Mouse (Mus musculus) liver, postnatal 0 days (tissue): Measurements from ENCODE around the gene Prom2. TPM values are rescaled to one million over a fixed set of nuclear protein-coding genes. Genes with fewer than 3 reads are reported as not detected.

Experiments used
- ATAC-seq: fragments of 200-750 bp; cut with Nextera tagmentation; 2 replicates; pipeline ENCODE4 v1.8.0; 2017; ENCODE audit warnings: mild to moderate bottlenecking, moderate library complexity
- DNase-seq: peaks from one replicate; pipeline ENCODE4 v3.0.0-alpha.2; 2016
- H3K27ac ChIP-seq: fragments of 300-500 bp; sonication (generic); 2 replicates; pipeline ENCODE4 v1.5.1; 2014; ENCODE audit warnings: antibody characterized with exemption, moderate library complexity, mild to moderate bottlenecking, low read depth
- H3K27me3 ChIP-seq: fragments of 300-500 bp; sonication (generic); 2 replicates; pipeline ENCODE4 v1.6.1; 2014; ENCODE audit warnings: low read length, control low read depth, mixed read lengths; ENCODE audit not compliant: insufficient read depth
- H3K36me3 ChIP-seq: fragments of 300-500 bp; sonication (generic); replicated peaks from 2 replicates; pipeline ENCODE4 v1.6.1; 2014; ENCODE audit warnings: mild to moderate bottlenecking, control low read depth, low read length, moderate library complexity, mixed read lengths; ENCODE audit not compliant: insufficient read depth
- H3K4me1 ChIP-seq: fragments of 300-500 bp; sonication (generic); 2 replicates; pipeline ENCODE4 v1.6.1; 2014; ENCODE audit warnings: antibody characterized with exemption, mild to moderate bottlenecking, control low read depth; ENCODE audit not compliant: insufficient read depth
- H3K4me2 ChIP-seq: fragments of 300-500 bp; sonication (generic); 2 replicates; pipeline ENCODE4 v1.6.1; 2014; ENCODE audit warnings: low read depth, mild to moderate bottlenecking, low read length, moderate library complexity, mixed read lengths
- H3K4me3 ChIP-seq: fragments of 300-500 bp; sonication (generic); 2 replicates; pipeline ENCODE4 v1.5.1; 2014; ENCODE audit warnings: low read depth, low read length
- H3K9ac ChIP-seq: fragments of 300-500 bp; sonication (generic); replicated peaks from 2 replicates; pipeline ENCODE4 v1.6.1; 2014; ENCODE audit warnings: mild to moderate bottlenecking, moderate library complexity
- H3K9me3 ChIP-seq: fragments of 300-500 bp; sonication (generic); 2 replicates; pipeline ENCODE4 v1.6.1; 2016; ENCODE audit warnings: mild to moderate bottlenecking, control low read depth, low read length, mixed read lengths
- CTCF ChIP-seq: sonication (generic); IDR thresholded peaks from 2 replicates; pipeline ENCODE4 v1.5.1; 2016; ENCODE audit warnings: antibody characterized with exemption, low read depth
- EP300 ChIP-seq: IDR thresholded peaks from 2 replicates; pipeline ENCODE4 v1.6.1; 2016; ENCODE audit warnings: antibody characterized with exemption, low read depth, mild to moderate bottlenecking
- WGBS: fragments of 180-500 bp; shearing (Covaris S2); extraction: QIAGEN DNeasy Blood & Tissue Kit; methylation state at CpG from one replicate; pipeline ENCODE4 v1.1.7; 2014; ENCODE audit not compliant: insufficient replicate concordance; 5-methylcytosine and 5-hydroxymethylcytosine counted together
- polyA plus RNA-seq: library from polyadenylated mRNA; unstranded; fragments of >200 nt; fragmentation: Nextera tagmentation; extraction: Ambion mirVana; gene quantifications from 2 replicates; pipeline ENCODE4 v1.2.1, GENCODE M21; 2015

Gene Prom2
- polyA plus RNA-seq, 1 experiment from 2014 or later: not detected

DNA sequence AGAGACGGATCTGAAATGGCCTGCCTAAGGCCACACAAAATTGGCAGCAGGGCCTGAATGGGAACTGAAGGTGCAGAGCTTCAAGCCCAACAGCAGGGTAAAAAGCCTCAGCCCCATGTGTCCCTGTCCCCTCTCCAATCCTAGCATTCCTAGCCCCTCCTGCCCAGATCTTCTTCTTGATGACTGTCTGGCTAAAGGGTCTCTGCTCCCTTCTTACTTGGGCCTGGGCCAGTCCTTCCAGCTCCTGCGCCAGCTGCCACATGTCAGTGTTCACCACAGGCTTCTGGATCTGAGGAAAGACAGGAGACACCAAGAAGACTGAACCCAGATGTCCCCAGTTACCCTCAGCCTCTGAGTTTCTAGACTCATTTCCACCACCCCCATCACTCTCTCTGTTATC is 9.7 kb downstream of the Prom2 start:
- Histone ChIP-seq H3K9ac (no peak overlapping the region), H3K4me2 (no peak overlapping the region), H3K27me3 (no peaks in the 10 kb centered on the region), H3K4me3 (no peak overlapping the region), H3K9me3 (no peaks in the 10 kb centered on the region), H3K4me1 (no peaks in the 10 kb centered on the region), H3K36me3 (no peaks in the 10 kb centered on the region), H3K27ac (no peak overlapping the region)
- WGBS: 80% methylated on average over 2 of the region's 2 CpGs
- TF ChIP-seq CTCF (no peak), EP300 (no peak)
- ATAC-seq: no peak
- DNase-seq: no peak

- Histone ChIP-seq H3K27me3 (no peaks in the 10 kb centered on the region), H3K9me3 (no peaks in the 10 kb centered on the region), H3K4me1 (no peaks in the 10 kb centered on the region), H3K4me2 (no peak overlapping the region), H3K27ac (no peak overlapping the region), H3K9ac (no peak overlapping the region), H3K4me3 (no peak overlapping the region), H3K36me3 (no peaks in the 10 kb centered on the region)
- no peak for DNase-seq
- ATAC-seq: no peak
- TF ChIP-seq CTCF (no peak), EP300 (no peak)
- 53% methylated on average over 3 of the region's 3 CpGs for WGBS
Observed at GRCm38 (mm10) chr2:127530418-127530817, 10.8 kb downstream of the Prom2 start.

DNA sequence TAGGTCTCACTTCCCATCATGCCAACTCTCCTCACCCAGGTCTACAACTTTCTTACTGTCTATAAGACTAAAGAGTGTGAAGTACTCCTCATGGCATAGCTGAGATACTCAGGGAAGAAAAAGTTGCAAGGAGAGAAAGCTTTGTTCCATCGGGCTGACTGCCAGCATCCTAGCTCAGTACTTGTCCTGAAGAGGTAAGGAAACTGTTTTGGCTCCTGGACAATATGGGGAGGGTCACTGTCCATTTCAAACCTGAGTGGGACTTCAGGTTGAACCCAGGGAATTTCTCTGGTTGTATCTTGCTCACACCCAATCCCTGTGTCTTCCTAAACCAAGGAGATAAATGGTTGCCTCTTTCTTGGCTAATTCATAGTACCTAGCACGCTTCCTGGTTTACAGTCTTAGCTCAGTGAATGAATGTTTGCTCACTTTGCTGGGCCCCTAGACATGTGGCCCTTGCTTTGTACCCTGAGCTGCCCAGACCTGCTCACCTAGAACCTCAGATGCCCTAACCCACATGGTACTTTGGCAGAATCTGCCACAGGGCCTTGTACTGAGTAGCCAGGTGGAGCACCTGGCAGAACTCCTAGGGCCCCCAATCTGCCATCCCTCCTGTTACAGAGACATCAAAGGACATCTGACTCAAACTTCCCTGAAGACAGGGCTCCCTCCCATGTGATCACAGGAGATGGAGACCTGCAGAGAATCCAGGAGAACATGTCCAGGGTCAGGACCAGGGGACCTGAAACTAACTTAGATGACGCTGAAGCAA is 16.1 kb downstream of the Prom2 start:
- DNase-seq: no peak
- ATAC-seq: no peak
- Histone ChIP-seq H3K36me3 (no peaks in the 10 kb centered on the region), H3K4me3 (no peak overlapping the region), H3K27ac (no peak overlapping the region), H3K9ac (no peak overlapping the region), H3K4me2 (no peak overlapping the region), H3K27me3 (0 out of 2 replicates have a peak, but pooled peaks cover 3% of the 10 kb centered on the region), H3K9me3 (no peaks in the 10 kb centered on the region), H3K4me1 (peaks cover 12% of the 10 kb centered on the region)
- 65% methylated on average over 3 of the region's 3 CpGs for WGBS
- TF ChIP-seq CTCF: no peak
- no peak for TF ChIP-seq EP300

DNA sequence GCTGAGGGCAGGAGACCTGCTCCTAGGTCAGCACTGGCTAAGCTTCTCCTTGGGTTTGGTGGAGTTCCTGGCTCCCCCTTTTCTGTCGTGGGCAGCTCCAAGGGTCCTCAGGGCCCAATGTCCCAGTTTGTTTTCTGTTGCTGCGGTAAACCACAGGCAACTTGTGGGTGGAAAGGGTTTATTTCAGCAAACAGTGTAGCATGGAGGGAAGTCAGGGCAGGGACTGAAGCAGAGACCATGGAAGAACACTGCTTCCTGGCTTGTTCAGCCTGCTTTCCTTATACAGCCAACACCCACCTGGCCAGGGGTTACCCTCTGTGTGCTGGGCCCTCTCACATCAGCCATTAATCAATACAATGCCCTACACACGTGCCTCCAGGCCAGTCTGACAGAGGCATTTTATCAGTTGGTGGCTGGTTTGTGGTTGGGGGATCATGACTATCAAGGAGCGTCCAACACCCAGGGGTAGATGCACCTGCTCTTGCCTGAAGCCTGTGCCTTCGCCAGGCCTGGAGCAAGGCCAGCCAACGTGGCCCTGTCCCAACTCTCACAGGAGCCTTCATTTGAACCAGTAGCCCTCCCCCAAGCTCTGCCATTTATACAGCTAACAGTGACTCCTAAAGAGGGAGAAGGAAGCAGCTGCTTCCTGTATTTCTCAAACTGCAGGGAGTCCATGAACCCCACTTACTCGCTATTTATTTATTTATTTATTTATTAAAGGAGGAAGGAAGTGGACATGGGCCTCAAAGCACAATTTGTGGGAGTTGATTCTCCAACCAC is 17.1 kb downstream of the Prom2 start:
- no peak for DNase-seq
- Histone ChIP-seq H3K27me3 (0 out of 2 replicates have a peak, but pooled peaks cover 3% of the 10 kb centered on the region), H3K4me1 (peaks cover 12% of the 10 kb centered on the region), H3K4me2 (no peak overlapping the region), H3K9me3 (no peaks in the 10 kb centered on the region), H3K27ac (no peak overlapping the region), H3K4me3 (no peak overlapping the region), H3K36me3 (no peaks in the 10 kb centered on the region), H3K9ac (no peak overlapping the region)
- WGBS: 21% methylated on average over 7 of the region's 7 CpGs
- peak; percentile 45; the same call in 1 of the 2 replicates for ATAC-seq
- TF ChIP-seq CTCF (no peak), EP300 (no peak)

GRCm38 (mm10) chr2:127522006-127522441 is 19.2 kb downstream of the Prom2 start, which contains the start of gene Kcnip3:
Kcnip3 (minus strand) TSS chr2:127522094.
- peak within 1 kb of the TSS; percentile 36 for H3K4me2 ChIP-seq
- no peak within 1 kb of the TSS for H3K27ac ChIP-seq
- 0 out of 2 replicates have a peak, but pooled peaks cover 3% of the 10 kb centered on the region for H3K27me3 ChIP-seq
- no peaks in the 10 kb centered on the region for H3K36me3 ChIP-seq
- 26% methylated on average over 10 of the region's 10 CpGs for WGBS
- no peak within 1 kb of the TSS for H3K9ac ChIP-seq
- no peak for TF ChIP-seq EP300
- 0 out of 2 replicates have a peak within 1 kb of the TSS, but pooled peaks have one; percentile 3 for H3K4me3 ChIP-seq
- no peaks in the 10 kb centered on the region for H3K9me3 ChIP-seq
- ATAC-seq (no peak), DNase-seq (no peak)
- peaks cover 12% of the 10 kb centered on the region for H3K4me1 ChIP-seq
